Mouse (Mus musculus) CH12.LX (cell line): ENCODE measurements around the gene Tmprss4.

Experiments
- CTCF ChIP-seq, 2 experiments: IDR thresholded peaks in 1 of 2; conservative IDR thresholded peaks in 1 of 2; 2 replicates each; pipeline ENCODE4 v1.5.1; 2011 to 2012; ENCODE audit warnings: low read depth in 2 of 2, low read length in 2 of 2, improper control_type of control experiment in 1 of 2, inconsistent platforms in 1 of 2, mild to moderate bottlenecking in 1 of 2, moderate library complexity in 1 of 2
- MAFK ChIP-seq: IDR thresholded peaks from 2 replicates; pipeline ENCODE4 v1.6.1; 2011; ENCODE audit warnings: low read length, improper control_type of control experiment; ENCODE audit not compliant: insufficient replicate concordance
- MAX ChIP-seq: IDR thresholded peaks from 2 replicates; pipeline ENCODE4 v1.6.1; 2011; ENCODE audit warnings: low read length, improper control_type of control experiment
- MAZ ChIP-seq: IDR thresholded peaks from 2 replicates; pipeline ENCODE4 v1.6.1; 2012; ENCODE audit warnings: low read depth, mild to moderate bottlenecking, inconsistent platforms, low read length, improper control_type of control experiment, moderate library complexity
- POLR2A ChIP-seq: IDR thresholded peaks from 2 replicates; pipeline ENCODE4 v1.6.1; 2011; ENCODE audit warnings: low read depth, mild to moderate bottlenecking, improper control_type of control experiment, low read length
- SIN3A ChIP-seq: IDR thresholded peaks from 2 replicates; pipeline ENCODE4 v1.6.1; 2012; ENCODE audit warnings: low read length, improper control_type of control experiment, inconsistent platforms
- TCF12 ChIP-seq: IDR thresholded peaks from 2 replicates; pipeline ENCODE4 v1.6.1; 2014; ENCODE audit warnings: low read depth, mild to moderate bottlenecking, inconsistent platforms, low read length, improper control_type of control experiment

DNA sequence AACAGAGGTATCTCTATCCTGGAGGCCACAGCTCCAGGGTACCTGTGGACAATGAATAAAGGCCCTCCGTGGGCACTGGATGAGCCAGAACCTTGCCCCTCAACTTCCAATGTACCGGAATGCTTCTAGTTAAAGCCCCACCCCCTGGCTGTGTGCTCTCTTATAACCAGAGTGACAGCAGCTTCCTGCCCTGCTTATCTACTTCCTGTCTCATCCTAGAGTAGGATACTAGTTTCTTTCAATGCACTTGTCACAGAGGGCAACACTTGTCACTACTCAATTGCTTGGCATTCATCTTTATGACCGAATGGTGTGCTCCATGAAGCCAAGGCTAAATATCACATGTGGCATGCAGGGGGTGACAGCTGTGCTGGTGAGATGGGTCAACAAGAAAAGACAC lies 47.4 kb upstream of the Tmprss4 start:
- TF ChIP-seq TCF12 (no peak), MAFK (no peak), CTCF (conservative IDR thresholded peaks at IDR 0.05 in 1 of 2, IDR thresholded peaks at IDR 0.05 in 1 of 2; ENCODE audit: low read depth in 2 of 2, low read length in 2 of 2) (no peak), MAX (no peak), SIN3A (no peak), POLR2A (no peak), MAZ (no peak)
